Mouse (Mus musculus) kidney, adult 11 months (tissue): ENCODE measurements around the gene Gsdma.
"Not testable (repeated sequence)": the region's sequence is repeated elsewhere in the genome, so short reads cannot be mapped to it uniquely, and the experiment has no call there.

Source experiments
- DNase-seq: peaks from one replicate; pipeline ENCODE4 v3.0.0; 2022

Gene Gsdma

GRCm38 (mm10) chr11:98664091-98664490, at the start of gene Gsdma:
Gene Gsdma (plus strand): TSS chr11:98664351.
- DNase-seq, result no peak

GRCm38 (mm10) chr11:98620791-98621190, 43.4 kb upstream of the Gsdma start:
- DNase-seq, result no peak

GRCm38 (mm10) chr11:98623981-98624380, 40.2 kb upstream of the Gsdma start:
- not testable (repeated sequence) for DNase-seq

GRCm38 (mm10) chr11:98624381-98624780, 39.8 kb upstream of the Gsdma start:
- DNase-seq, result not testable (repeated sequence)

- DNase-seq, result no peak
Measured at GRCm38 (mm10) chr11:98625611-98626410, 38.3 kb upstream of the Gsdma start, which contains the start of the genes Gm12355 and Gsdma3. Gene Gm12355 (minus strand): TSS chr11:98625661. Gene Gsdma3 (plus strand): TSS chr11:98626360.

- DNase-seq, result no peak
Measured at GRCm38 (mm10) chr11:98628706-98629105, 35.4 kb upstream of the Gsdma start.

- DNase-seq, result no peak
Measured at GRCm38 (mm10) chr11:98630646-98631045, 33.5 kb upstream of the Gsdma start.

GRCm38 (mm10) chr11:98635312-98635970, 28.7 kb upstream of the Gsdma start:
- DNase-seq, result not testable (repeated sequence)

GRCm38 (mm10) chr11:98637501-98637900, 26.6 kb upstream of the Gsdma start:
- no peak for DNase-seq

GRCm38 (mm10) chr11:98640091-98640490, 24.1 kb upstream of the Gsdma start:
- DNase-seq, result no peak

- peak; percentile 28 for DNase-seq
Measured at GRCm38 (mm10) chr11:98644757-98645156, 19.4 kb upstream of the Gsdma start.

GRCm38 (mm10) chr11:98645946-98646345, 18.2 kb upstream of the Gsdma start:
- peak; percentile 24 for DNase-seq

- no peak for DNase-seq
Measured at GRCm38 (mm10) chr11:98646459-98646858, 17.7 kb upstream of the Gsdma start, which contains the start of gene Gsdma2. Gene Gsdma2 (plus strand): TSS chr11:98646759.

GRCm38 (mm10) chr11:98655076-98655475, 9.1 kb upstream of the Gsdma start:
- DNase-seq, result peak; percentile 24

- no peak for DNase-seq
Measured at GRCm38 (mm10) chr11:98660517-98660916, 3.6 kb upstream of the Gsdma start.

GRCm38 (mm10) chr11:98668984-98669383, 4.8 kb downstream of the Gsdma start:
- DNase-seq, result no peak

GRCm38 (mm10) chr11:98671284-98671815, 7.2 kb downstream of the Gsdma start:
- no peak for DNase-seq

GRCm38 (mm10) chr11:98671857-98672256, 7.7 kb downstream of the Gsdma start:
- DNase-seq, result no peak

- no peak for DNase-seq
Measured at GRCm38 (mm10) chr11:98672482-98672881, 8.3 kb downstream of the Gsdma start.

- DNase-seq, result peak; percentile 30
Measured at GRCm38 (mm10) chr11:98673136-98673535, 9.0 kb downstream of the Gsdma start.

GRCm38 (mm10) chr11:98675829-98676363, 11.7 kb downstream of the Gsdma start:
- no peak for DNase-seq

GRCm38 (mm10) chr11:98680023-98680422, 15.9 kb downstream of the Gsdma start:
- DNase-seq, result no peak

GRCm38 (mm10) chr11:98680595-98680994, 16.4 kb downstream of the Gsdma start:
- DNase-seq, result not testable (repeated sequence)
